Comparison of ENCODE assay signal across 8 mouse cellular contexts in genomic region chr4:129049306-129050011, GRCm38 (mm10). TPM values are rescaled to one million over a fixed set of nuclear protein-coding genes. Genes with fewer than 3 reads are reported as not detected.
DNase-seq lines count a peak whose midpoint lies in the region; ATAC-seq and TF ChIP-seq lines count a peak whose summit lies in the region.

No protein-coding gene starts in this region.

- no peak for TF ChIP-seq CTCF in E14TG2a.4 (conservative IDR thresholded peaks at IDR 0.05; ENCODE audit: low read length)
- peak; percentile 30; the same call in 1 of the 2 replicates for TF ChIP-seq CTCF in hindbrain, postnatal 0 days (IDR thresholded peaks at IDR 0.05; ENCODE audit: low read depth)
- peak; percentile 28; the same call in 1 of the 2 replicates for TF ChIP-seq CTCF in lung, postnatal 0 days (IDR thresholded peaks at IDR 0.05)

- peak overlapping the region; percentile 60 for H3K9ac ChIP-seq in hindbrain, postnatal 0 days (replicated peaks; ENCODE audit: low read length)
- peak overlapping the region; percentile 32 for H3K9ac ChIP-seq in lung, postnatal 0 days (replicated peaks; ENCODE audit: low read depth)

- H3K27ac ChIP-seq in hindbrain, postnatal 0 days = peak overlapping the region; percentile 93
- H3K27ac ChIP-seq in lung, postnatal 0 days (ENCODE audit: low read length) = no peak overlapping the region

- peaks cover 53% of the 10 kb centered on the region for H3K4me1 ChIP-seq in E14TG2a.4 (replicated peaks; ENCODE audit: low read depth, low read length)
- no peaks in the 10 kb centered on the region for H3K4me1 ChIP-seq in hindbrain, postnatal 0 days (ENCODE audit: insufficient read depth, low read length)
- H3K4me1 ChIP-seq in lung, postnatal 0 days (ENCODE audit: insufficient read depth, low read depth, low read length) = peaks cover 12% of the 10 kb centered on the region

- peaks cover 15% of the 10 kb centered on the region for H3K36me3 ChIP-seq in E14TG2a.4 (ENCODE audit: insufficient read depth, low read length)
- no peaks in the 10 kb centered on the region for H3K36me3 ChIP-seq in hindbrain, postnatal 0 days (ENCODE audit: insufficient read depth, low read length)
- H3K36me3 ChIP-seq in lung, postnatal 0 days (ENCODE audit: insufficient read depth, low read length) = no peaks in the 10 kb centered on the region

- H3K27me3 ChIP-seq in E14TG2a.4 (ENCODE audit: insufficient read depth, low read length) = peaks cover 21% of the 10 kb centered on the region
- H3K27me3 ChIP-seq in hindbrain, postnatal 0 days (ENCODE audit: insufficient read depth, low read length) = no peaks in the 10 kb centered on the region
- peaks cover 22% of the 10 kb centered on the region for H3K27me3 ChIP-seq in lung, postnatal 0 days (replicated peaks; ENCODE audit: insufficient read depth, low read length)

- peak overlapping the region; percentile 75 for H3K4me3 ChIP-seq in E14TG2a.4 (replicated peaks; ENCODE audit: low read length)
- H3K4me3 ChIP-seq in hindbrain, postnatal 0 days (ENCODE audit: low read length) = peak overlapping the region; percentile 47
- H3K4me3 ChIP-seq in lung, postnatal 0 days (ENCODE audit: low read depth, low read length) = peak overlapping the region; percentile 48

- DNase-seq in cerebellum, adult 11-12 months = no peak
- peak; percentile 58 for DNase-seq in embryo, embryonic 11 days
- DNase-seq in hindbrain, postnatal 0 days (ENCODE audit: low spot score) = peak; percentile 79
- DNase-seq in lung, postnatal 0 days (ENCODE audit: low spot score) = peak; percentile 46
- DNase-seq in right cerebral cortex, postnatal 14 days = peak; percentile 69
- DNase-seq in urinary bladder, adult 2 months (ENCODE audit: low spot score) = no peak

- 0 out of 2 replicates have a peak, but pooled peaks have one; percentile 1 for ATAC-seq in cerebellum, adult (ENCODE audit: insufficient number of reproducible peaks, low FRiP score, low TSS enrichment)
- no peak; the same call in 1 of the 2 replicates for ATAC-seq in hindbrain, postnatal 0 days
- no peak; the same call in 1 of the 2 replicates for ATAC-seq in lung, postnatal 0 days

- H3K9me3 ChIP-seq in E14TG2a.4 (ENCODE audit: low read length) = peaks cover 20% of the 10 kb centered on the region
- H3K9me3 ChIP-seq in hindbrain, postnatal 0 days (ENCODE audit: low read length) = no peaks in the 10 kb centered on the region
- no peaks in the 10 kb centered on the region for H3K9me3 ChIP-seq in lung, postnatal 0 days (ENCODE audit: low read length)

- TF ChIP-seq EP300 in lung, postnatal 0 days (IDR thresholded peaks at IDR 0.05) = no peak

- peak overlapping the region; percentile 91 for H3K4me2 ChIP-seq in hindbrain, postnatal 0 days (ENCODE audit: low read depth, low read length)
- H3K4me2 ChIP-seq in lung, postnatal 0 days (replicated peaks; ENCODE audit: low read depth, low read length) = peak overlapping the region; percentile 92

- 2% methylated on average over 23 of the region's 23 CpGs for WGBS in hindbrain, postnatal 0 days
- WGBS in lung, postnatal 0 days = 4% methylated on average over 23 of the region's 23 CpGs

RNA-seq across cellular contexts. Expression of gene Rnf19b, which starts 8.6 kb away (rescaled TPM):
- total RNA-seq in hindbrain, postnatal 0 days (2014; rRNA removed) = 141 and 156 TPM in 2 replicates
- polyA plus RNA-seq in hindbrain, postnatal 0 days (2015; fragmentation: Nextera tagmentation; extraction: Ambion mirVana) = 29.9 and 31.8 TPM in 2 replicates
- polyA plus RNA-seq in lung, postnatal 0 days (2015; fragmentation: Nextera tagmentation; extraction: Ambion mirVana) = 10.9 and 11.7 TPM in 2 replicates
- polyA plus RNA-seq in urinary bladder, adult 2 months (2012; rRNA removed) = 25.9 and 28.9 TPM in 2 replicates

RNA-seq across cellular contexts. Expression of gene Tmem54, which starts 55.9 kb away (rescaled TPM):
- total RNA-seq in hindbrain, postnatal 0 days (2014; rRNA removed) = not detected in 2 replicates
- polyA plus RNA-seq in hindbrain, postnatal 0 days (2015; fragmentation: Nextera tagmentation; extraction: Ambion mirVana) = 0.19 and 0.39 TPM in 2 replicates
- 2.4 and 2.9 TPM in 2 replicates for polyA plus RNA-seq in lung, postnatal 0 days (2015; fragmentation: Nextera tagmentation; extraction: Ambion mirVana)
- 25.3 and 27.2 TPM in 2 replicates for polyA plus RNA-seq in urinary bladder, adult 2 months (2012; rRNA removed)

RNA-seq across cellular contexts. Expression of gene Ak2, which starts 57.7 kb away (rescaled TPM):
- total RNA-seq in hindbrain, postnatal 0 days (2014; rRNA removed) = 24.9 and 32.3 TPM in 2 replicates
- 78.5 and 82.9 TPM in 2 replicates for polyA plus RNA-seq in hindbrain, postnatal 0 days (2015; fragmentation: Nextera tagmentation; extraction: Ambion mirVana)
- 85.7 and 89.7 TPM in 2 replicates for polyA plus RNA-seq in lung, postnatal 0 days (2015; fragmentation: Nextera tagmentation; extraction: Ambion mirVana)
- polyA plus RNA-seq in urinary bladder, adult 2 months (2012; rRNA removed) = 59.2 and 75.5 TPM in 2 replicates

Comparison
In these comparisons a context has a peak if more than half of its experiments do, and no peak if none do; other contexts are left out.
1. DNase-seq: peak in embryo, embryonic 11 days (single experiment), hindbrain, postnatal 0 days (single experiment), lung, postnatal 0 days (single experiment) and right cerebral cortex, postnatal 14 days (single experiment); none in cerebellum, adult 11-12 months (single experiment) and urinary bladder, adult 2 months (single experiment).
2. Peak in every context shown above with its lines, with median percentiles within 50 percentile points of each other: H3K4me3 ChIP-seq.